Mouse (Mus musculus) inflammation-experienced regulatory T-cells, adult 6 months (primary cell): ENCODE measurements at regions not wholly inside any gene's neighbourhood (a gene's known extent, or its start where the extent isn't known, plus 50 kb on each side); places are given as distances from the start of the nearest gene placed in this dataset.

Experiments
- ATAC-seq: one replicate; pipeline ENCODE4 v1.8.0; 2017

- ATAC-seq, result no peak
These were observed 933.3 kb upstream of the Cited2 start for GRCm38 (mm10) chr10:16789641-16790243.

GRCm38 (mm10) chr10:16803978-16804377 lies 919.0 kb upstream of the Cited2 start:
- ATAC-seq, result no peak

GRCm38 (mm10) chr10:16810716-16811115 lies 912.3 kb upstream of the Cited2 start:
- ATAC-seq, result no peak

- no peak for ATAC-seq
These were observed 909.0 kb upstream of the Cited2 start for GRCm38 (mm10) chr10:16814013-16814412.

- no peak for ATAC-seq
These were observed 861.5 kb upstream of the Cited2 start for GRCm38 (mm10) chr10:16861534-16861933.

DNA sequence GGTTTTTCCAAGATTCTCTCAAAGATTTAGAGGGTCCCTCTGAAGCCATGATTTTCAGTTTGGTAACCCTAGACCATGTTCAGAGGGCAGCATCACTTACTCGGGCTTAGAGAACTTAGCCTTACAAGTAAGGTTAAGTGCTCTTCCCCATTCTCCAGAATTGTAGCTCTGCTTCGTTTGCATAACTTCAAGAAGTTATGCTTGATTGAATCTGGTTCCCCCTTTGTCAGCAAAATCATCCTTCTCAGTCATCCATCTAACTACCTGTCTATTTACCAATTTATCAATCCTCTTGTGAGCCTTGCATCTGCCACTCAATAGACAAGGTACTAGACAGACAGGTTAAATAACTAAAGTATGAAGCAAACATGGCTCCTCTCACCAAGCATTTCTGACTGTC lies 856.1 kb upstream of the Cited2 start:
- ATAC-seq, result no peak

GRCm38 (mm10) chr10:16874131-16874530 lies 848.9 kb upstream of the Cited2 start:
- ATAC-seq, result no peak

- no peak for ATAC-seq
These were observed 844.8 kb upstream of the Cited2 start for GRCm38 (mm10) chr10:16878197-16878596.

DNA sequence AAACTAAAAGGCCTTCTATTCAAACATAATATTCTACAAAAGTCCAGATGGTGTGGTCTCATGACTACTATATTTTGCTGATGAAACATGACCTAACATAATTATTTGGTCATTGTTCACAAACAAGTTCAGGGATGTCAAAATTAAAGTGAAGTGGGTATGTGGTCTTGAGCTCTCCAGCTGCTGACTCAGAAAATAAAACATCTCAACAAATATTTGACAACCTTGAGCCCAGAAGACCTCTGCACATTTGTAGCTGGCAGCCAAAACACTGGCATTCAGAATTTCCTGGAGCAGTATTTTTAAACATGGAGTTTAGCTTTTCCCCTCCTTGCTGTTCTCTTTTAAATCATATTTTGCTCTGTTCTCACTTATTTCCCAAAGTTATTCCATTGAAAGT lies 829.7 kb upstream of the Cited2 start:
- ATAC-seq, result no peak

DNA sequence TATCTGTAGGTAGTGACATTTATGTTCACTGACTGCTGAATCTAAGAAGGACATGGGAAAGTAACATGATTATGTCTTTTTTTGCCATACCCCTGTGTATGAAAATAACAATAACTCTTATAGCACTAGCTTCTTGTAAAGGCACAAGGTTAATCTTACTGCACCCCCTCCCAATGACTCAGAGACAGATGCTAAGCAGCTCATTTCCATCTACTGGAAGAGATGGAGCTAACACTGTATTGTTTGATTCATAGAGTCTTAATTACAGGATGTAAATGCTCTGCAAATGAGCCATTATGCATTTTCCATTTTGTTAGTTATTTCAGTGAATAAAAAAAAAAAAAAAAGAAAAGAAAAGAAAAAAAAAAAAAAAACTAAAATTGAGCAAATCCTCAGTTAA lies 827.7 kb upstream of the Cited2 start:
- no peak for ATAC-seq

DNA sequence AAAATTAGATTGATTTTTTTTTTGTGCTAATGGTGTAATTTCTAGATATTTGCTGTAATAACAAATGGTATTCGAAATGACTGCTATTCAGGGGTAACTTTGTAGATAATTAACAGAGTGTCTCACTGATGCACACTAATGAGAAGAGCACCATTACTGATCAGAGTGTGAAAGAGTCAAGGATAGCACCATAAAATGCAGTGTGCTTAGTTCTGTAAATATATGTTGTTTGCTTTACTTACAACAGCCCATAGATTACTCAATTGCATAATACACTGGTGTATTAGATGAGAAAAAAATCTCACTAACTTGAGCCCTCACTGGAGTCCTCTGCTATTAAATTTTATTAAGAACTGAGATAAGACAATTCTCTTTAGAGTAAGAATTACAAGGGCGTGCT lies 800.1 kb upstream of the Cited2 start:
- ATAC-seq, result no peak

GRCm38 (mm10) chr10:16923851-16924250 lies 799.2 kb upstream of the Cited2 start:
- ATAC-seq, result no peak

DNA sequence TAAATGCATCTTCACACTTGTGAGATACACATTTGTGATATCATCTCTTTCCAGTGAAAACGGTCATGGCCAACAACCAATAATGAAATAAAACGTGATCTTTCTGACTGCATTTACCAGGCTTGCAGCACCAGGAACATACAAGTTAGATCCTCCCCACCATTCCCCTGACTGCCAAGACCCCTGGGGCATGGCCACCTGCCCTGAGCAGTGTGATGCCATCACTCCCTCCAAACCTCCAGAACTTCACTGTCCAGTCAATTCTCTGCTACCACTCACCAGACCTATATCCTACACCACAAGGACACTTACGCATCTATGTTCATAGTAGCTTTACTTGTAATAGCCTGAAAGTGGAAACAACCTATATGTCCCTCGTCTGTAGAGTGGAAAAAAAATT lies 785.3 kb upstream of the Cited2 start:
- no peak for ATAC-seq

DNA sequence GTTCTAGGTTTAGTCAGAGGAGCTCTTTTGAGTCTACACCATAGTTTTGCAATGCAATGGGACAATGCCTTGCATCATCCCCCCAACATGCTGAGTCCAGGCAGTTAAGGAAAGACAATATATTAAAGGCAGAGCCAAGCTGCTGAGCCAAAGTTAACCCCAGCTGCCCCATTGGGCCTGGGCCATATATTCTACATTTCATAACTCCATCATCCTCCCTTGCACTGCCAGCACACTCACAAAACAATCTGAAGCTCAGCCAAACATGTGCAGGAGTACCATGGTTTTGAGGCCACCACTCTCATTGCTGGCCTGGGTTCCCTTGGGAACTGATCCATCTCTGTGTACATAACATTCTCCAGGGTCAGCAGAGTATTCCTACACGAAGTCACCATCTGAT lies 771.4 kb upstream of the Cited2 start:
- ATAC-seq, result no peak

DNA sequence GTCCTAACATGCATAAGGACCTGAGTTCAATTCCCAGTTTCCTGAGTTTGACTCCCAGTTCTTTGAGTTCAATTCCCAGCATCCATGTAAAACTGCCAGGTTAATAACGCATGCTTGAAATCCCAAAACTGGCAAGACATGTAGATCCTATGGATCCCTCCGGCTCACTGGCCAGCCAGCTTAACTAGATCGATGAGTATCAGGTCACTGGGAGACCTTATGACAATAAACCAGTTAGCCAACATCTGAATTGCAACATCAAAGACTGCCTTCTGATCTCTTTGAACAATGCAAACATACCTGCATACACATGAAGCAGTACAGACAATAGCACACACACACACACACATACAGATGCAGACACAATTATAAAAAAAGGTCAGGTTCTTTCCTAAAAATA lies 762.0 kb upstream of the Cited2 start:
- no peak for ATAC-seq

GRCm38 (mm10) chr10:16962463-16962862 lies 760.6 kb upstream of the Cited2 start:
- ATAC-seq, result no peak

DNA sequence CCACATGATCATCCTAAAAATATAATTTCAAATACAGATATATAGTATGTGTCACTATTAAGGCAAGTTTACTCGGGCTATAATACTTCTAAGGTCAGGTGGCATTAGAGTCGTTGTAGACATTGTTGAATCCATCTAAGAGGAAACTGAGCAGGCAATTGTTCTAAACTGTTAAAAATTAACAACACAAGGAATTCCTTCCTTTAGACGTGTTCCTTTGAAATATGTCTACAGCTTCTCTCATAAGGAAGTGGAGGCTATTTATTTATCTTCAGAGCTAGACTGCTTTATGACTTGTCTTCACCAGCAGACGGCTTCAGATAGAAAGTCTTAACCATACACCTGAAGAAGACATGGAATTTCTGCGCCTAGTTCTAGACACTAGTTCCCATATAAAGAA lies 744.2 kb upstream of the Cited2 start:
- ATAC-seq, result no peak

- ATAC-seq, result no peak
These were observed 732.8 kb upstream of the Cited2 start for GRCm38 (mm10) chr10:16990227-16990626.

DNA sequence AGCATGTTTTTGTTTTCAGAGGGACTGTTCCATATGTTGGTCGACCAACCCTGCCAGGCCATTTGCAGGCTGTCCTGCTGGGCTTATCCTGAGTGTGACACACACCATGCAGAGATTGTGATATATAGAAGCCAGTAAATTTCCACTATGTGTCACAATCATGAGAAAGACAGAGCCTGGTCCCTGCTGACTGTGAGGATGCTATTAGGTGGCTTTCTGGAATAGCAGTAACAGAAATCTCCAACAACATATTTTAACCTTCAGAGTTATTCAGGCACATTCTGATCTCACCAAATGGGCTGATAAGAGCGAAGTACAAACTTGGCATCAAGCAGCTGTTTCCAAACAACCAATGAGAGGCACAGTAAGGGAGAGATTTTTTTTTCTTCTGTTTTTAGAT lies 729.2 kb upstream of the Cited2 start:
- no peak for ATAC-seq

DNA sequence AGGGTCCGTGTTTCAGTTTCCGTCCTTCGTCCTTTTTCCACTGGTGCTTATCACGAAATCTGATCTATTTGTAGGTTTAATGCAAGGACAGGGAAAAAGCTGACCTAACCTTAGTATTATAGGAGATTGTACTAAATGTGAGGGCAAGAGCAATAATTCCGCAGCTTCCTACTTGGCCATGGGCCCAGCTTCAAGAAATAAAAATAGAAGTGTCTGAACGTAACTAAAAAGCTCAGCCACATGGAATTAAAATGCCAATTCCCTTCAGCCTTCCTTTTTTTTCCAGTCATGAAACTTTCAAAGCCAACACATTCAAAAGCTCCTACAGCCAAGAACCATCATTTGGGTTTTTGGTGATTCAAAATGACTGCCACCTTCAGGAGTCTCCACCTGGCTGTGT lies 728.5 kb upstream of the Cited2 start:
- no peak for ATAC-seq

DNA sequence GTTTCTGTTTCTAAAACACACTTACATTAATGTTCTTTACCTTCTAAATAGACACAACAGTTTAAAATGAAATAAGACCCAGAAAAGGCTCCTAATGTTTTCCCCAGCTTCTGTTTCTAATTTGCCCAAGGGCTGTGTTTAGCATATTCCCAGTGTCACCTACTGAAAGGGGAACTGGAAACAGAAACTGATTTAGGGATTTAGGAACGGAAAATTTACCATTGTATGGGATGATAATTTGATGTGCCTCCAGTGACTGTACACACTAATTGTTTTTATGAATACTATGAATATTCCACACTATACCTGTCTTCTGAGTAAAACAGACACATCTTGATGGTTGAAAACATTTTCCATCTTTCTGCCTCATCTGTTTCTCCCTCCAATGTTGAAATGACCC lies 728.0 kb upstream of the Cited2 start:
- no peak for ATAC-seq

DNA sequence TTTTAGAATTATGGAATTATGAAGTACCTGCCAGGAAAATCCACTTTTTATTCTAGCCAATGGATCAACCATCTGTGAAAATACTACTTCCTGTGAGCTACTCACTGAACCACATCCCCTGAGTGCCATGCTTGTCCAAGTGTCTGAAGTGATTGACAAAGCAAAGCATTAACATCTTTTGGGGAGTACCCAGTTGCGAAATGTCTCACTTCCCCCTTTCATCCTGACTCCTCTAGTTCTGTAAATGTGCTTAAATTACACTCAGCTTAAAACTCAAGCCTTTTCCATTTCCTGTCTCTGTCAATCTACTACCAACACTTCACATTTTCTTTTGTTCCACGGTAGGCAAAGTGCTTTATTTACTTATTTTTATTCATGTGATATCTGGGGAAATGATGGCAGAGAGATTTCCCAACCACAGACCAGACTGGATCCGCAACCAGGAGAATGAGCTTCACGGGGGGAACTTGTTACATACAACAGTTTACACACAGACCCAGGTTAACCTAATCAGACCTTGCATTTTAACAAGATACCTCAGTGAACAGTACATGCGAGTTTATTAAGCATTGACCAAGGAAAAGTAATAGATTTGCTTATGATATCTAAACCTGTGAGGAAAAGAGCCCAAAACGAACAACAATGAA lies 726.1 kb upstream of the Cited2 start:
- peak; percentile 35 for ATAC-seq

DNA sequence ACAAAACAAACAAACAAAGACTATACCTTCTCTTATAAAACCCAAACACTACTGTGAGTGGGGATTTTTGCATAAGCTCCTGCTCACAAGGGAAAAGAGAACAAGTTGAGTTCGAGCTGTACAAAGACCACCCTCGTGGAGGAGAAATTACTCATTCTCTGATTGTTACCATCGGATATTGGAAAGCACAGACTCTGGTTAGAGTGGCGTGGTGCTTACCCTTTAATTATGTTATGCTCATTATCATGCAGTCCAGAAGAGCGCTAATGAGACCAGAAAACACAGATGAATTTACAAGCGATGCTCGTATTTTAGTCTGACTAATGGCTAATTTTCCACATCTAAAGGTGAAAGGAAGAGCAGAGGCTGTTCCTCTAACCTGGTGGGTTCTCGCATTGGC lies 721.7 kb upstream of the Cited2 start:
- ATAC-seq, result no peak

- no peak for ATAC-seq
These were observed 719.7 kb upstream of the Cited2 start for GRCm38 (mm10) chr10:17003123-17003849.
